Mouse (Mus musculus) thymus, adult 2 months (tissue): ENCODE measurements around the gene Prr7. TPM values are rescaled to one million over a fixed set of nuclear protein-coding genes. Genes with fewer than 3 reads are reported as not detected.
A peak's percentile ranks its signal among the peaks of the same experiment; 100 is the strongest.

Experiments
- DNase-seq: peaks from one replicate; pipeline ENCODE4 v3.0.0; 2021
- H3K27ac ChIP-seq: fragments of 200-500 bp; 2 replicates; pipeline ENCODE4 v1.5.1; 2012; ENCODE audit warnings: low read length, control low read depth; ENCODE audit not compliant: control insufficient read depth, insufficient read depth
- H3K27me3 ChIP-seq: fragments of 200-500 bp; 2 replicates; pipeline ENCODE4 v1.6.1; 2012; ENCODE audit warnings: mild to moderate bottlenecking, low read length, moderate library complexity, mixed read lengths; ENCODE audit not compliant: control insufficient read depth, insufficient read depth
- H3K36me3 ChIP-seq: fragments of 200-500 bp; 2 replicates; pipeline ENCODE4 v1.6.1; 2012; ENCODE audit warnings: mild to moderate bottlenecking, low read length, moderate library complexity; ENCODE audit not compliant: control insufficient read depth, insufficient read depth
- H3K4me1 ChIP-seq: fragments of 200-500 bp; replicated peaks from 2 replicates; pipeline ENCODE4 v1.6.1; 2012; ENCODE audit warnings: low read length; ENCODE audit not compliant: control insufficient read depth, insufficient read depth
- H3K4me3 ChIP-seq: fragments of 200-500 bp; 2 replicates; pipeline ENCODE4 v1.5.1; 2012; ENCODE audit warnings: mild to moderate bottlenecking, low read length, control low read depth, moderate library complexity; ENCODE audit not compliant: control insufficient read depth, insufficient read depth
- CTCF ChIP-seq: fragments of 200-500 bp; IDR thresholded peaks from 2 replicates; pipeline ENCODE4 v1.5.1; 2012; ENCODE audit warnings: mild to moderate bottlenecking, control low read depth, low read length, moderate library complexity, borderline replicate concordance; ENCODE audit not compliant: control insufficient read depth, poor library complexity, insufficient read depth; ENCODE audit errors: extremely low read depth
- POLR2A ChIP-seq: fragments of 200-500 bp; IDR thresholded peaks from 2 replicates; pipeline ENCODE4 v1.6.1; 2012; ENCODE audit warnings: mild to moderate bottlenecking, low read length, control low read depth, moderate library complexity; ENCODE audit not compliant: control insufficient read depth, poor library complexity, insufficient read depth; ENCODE audit errors: extremely low read depth
- WGBS: fragments of 180-500 bp; shearing (Covaris S2); methylation state at CpG from one replicate; pipeline ENCODE4 v1.1.7; 2018; 5-methylcytosine and 5-hydroxymethylcytosine counted together
- polyA plus RNA-seq: library from polyadenylated mRNA; depleted of rRNA; stranded (reverse); fragments of >200 nt; gene quantifications from 2 replicates; pipeline ENCODE4 v1.2.3, GENCODE M21; 2012

The Prr7 gene
- polyA plus RNA-seq, 1 experiment: 33.8 TPM

DNA sequence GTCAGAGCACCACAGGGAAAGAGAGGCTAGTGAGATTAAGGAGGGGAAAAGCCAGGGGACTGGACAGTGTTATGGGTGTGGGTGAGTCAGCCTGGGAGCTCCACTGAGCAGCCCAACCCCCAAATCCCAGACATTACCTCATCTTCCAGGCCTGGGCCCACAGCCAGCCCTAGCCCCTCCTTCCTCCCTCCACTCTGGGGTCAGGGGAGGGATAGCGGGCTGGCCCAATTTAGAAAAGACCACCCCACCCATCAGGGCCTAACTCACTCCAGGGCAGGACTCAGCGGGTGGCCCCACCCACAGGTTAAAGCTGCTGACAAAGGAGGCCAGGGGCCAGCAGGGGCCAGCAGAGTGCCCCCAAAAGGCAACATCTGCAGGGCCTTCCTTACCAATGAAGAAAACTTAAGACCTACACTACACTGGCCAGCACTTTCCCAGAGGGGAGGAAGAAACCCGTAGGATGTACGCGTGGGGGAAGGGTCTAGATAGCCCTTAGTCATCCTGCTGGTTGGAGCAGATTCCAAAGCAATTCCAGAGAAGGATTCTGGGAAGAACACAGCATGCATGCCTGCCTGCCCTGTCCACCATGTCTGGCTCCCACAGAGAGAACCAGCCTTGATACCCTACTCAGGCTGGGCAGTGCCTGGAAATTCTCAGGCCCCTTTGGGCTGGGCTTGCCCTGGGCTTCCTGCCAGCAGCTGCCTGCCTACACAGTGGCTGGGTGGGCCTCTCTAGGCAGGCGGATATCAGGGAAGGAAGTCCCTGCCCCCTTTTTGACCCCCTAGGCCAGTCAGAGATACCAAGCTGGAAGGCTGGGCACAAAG, 46.8 kb downstream of the Prr7 start:
- Histone ChIP-seq H3K4me3 (no peak overlapping the region), H3K4me1 (peaks cover 34% of the 10 kb centered on the region), H3K36me3 (no peaks in the 10 kb centered on the region), H3K27ac (no peak overlapping the region), H3K27me3 (no peaks in the 10 kb centered on the region; the same call in 1 of the 2 replicates)
- no peak for DNase-seq
- no peak for TF ChIP-seq CTCF
- no peak for TF ChIP-seq POLR2A
- WGBS: 55% methylated on average over 6 of the region's 6 CpGs

DNA sequence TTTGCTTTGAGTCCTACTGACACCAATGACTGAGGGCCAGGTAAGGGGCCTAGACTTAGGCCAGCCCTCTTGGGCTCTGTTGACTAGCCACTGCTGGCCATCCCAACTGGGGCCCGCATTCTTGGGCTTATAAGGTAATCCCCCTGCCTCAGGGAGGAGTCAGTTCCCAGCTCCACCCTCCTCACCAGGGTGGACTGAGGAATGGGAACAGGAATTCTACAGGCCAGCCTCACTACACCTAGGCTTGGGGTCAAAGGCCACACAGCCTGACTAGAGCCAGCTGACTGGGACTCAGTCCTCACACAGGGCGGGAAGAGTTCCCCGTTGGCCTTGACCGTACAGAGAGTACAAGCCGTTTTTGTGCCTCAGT, 47.4 kb downstream of the Prr7 start:
- Histone ChIP-seq H3K27ac (no peak overlapping the region), H3K4me1 (peaks cover 34% of the 10 kb centered on the region), H3K27me3 (no peaks in the 10 kb centered on the region; the same call in 1 of the 2 replicates), H3K36me3 (no peaks in the 10 kb centered on the region), H3K4me3 (no peak overlapping the region)
- 86% methylated on average over 5 of the region's 5 CpGs for WGBS
- DNase-seq: no peak
- TF ChIP-seq CTCF (no peak), POLR2A (no peak)

DNA sequence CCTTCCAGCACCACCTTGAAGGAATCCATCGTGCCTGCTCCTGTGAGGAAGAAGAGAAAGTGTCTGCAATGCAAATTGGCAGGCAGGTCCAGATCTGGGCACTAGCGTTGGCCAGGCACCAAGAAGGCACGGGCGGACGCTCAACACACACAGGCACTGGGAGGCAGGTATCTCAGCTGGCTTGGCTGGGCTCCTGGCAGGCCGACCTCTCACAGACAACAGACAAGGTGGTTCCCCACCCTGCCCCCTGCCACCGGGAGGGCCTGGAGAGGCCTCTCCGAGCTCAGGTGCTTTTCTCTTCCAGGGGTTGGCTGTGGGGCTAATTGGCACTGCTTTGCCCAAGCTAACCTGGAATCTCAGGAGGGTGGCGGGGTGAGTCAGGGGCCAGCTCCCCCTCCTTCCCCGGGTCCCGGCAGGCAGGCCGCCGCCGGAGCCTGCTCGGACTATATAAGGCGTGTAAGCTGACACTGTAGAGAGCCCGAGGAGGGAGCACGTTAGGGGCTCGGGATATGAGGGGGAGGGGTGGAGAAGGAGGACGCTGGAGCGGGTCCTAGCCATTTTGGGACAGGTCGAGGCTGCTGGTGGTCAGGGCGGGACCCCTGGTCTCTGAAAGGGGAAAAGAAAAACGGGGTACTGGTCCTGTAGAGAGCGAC, 48.4 kb downstream of the Prr7 start:
- no peak for DNase-seq
- TF ChIP-seq POLR2A: no peak
- no peak for TF ChIP-seq CTCF
- H3K27ac ChIP-seq: no peak overlapping the region

DNA sequence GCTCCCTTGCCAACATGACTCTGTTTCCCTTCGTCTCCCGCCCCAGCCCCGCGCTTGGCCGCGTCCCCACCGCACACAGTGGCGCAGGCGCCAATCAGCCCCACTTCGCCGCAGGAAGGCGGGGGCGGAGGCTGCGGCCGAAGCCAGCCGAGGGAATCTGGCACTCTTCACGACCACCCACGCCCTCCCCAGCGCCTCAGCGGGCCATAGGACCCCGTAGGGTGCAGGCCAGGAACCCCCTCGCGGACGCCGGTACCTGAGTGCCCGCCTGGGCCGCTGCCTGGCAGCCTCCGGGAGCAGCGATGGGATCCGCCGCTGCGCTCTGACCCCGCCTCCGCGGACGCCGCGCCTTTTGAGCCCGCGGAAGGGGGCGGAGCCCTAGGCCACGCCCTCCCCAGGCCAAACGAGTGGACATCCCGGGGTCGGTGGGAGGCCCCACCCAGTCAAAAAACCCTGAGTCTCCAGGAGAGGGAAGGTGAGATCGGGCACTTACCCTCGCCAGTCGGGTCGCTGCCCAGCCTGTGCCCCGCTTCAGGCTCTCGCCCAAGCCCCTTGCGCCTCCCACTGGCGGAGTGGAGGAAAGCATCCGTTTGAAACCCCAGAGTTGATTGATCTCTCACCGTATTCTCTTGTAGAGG, 49.2 kb downstream of the Prr7 start, which contains the start of gene Pdlim7:
Pdlim7 (minus strand) TSS at position 566 of the 638 bp plus-strand sequence.
- WGBS: under 1% methylated on average over 55 of the region's 55 CpGs
- peak; percentile 48; the same call in 1 of the 2 replicates for TF ChIP-seq POLR2A
- TF ChIP-seq CTCF: peak; percentile 96
- Histone ChIP-seq H3K36me3 (no peaks in the 10 kb centered on the region), H3K4me1 (peaks cover 24% of the 10 kb centered on the region), H3K4me3 (peak within 1 kb of the TSS; percentile 81), H3K27me3 (no peaks in the 10 kb centered on the region; the same call in 1 of the 2 replicates), H3K27ac (no peak within 1 kb of the TSS)
- DNase-seq: peak; percentile 86

More for the DNA sequence above, 48.4 kb downstream of the Prr7 start:
- H3K27me3 ChIP-seq: no peaks in the 10 kb centered on the region; the same call in 1 of the 2 replicates
- H3K4me1 ChIP-seq: peaks cover 30% of the 10 kb centered on the region
- WGBS: 16% methylated on average over 25 of the region's 25 CpGs
- peak overlapping the region; percentile 81 for H3K4me3 ChIP-seq
- no peaks in the 10 kb centered on the region for H3K36me3 ChIP-seq

DNA sequence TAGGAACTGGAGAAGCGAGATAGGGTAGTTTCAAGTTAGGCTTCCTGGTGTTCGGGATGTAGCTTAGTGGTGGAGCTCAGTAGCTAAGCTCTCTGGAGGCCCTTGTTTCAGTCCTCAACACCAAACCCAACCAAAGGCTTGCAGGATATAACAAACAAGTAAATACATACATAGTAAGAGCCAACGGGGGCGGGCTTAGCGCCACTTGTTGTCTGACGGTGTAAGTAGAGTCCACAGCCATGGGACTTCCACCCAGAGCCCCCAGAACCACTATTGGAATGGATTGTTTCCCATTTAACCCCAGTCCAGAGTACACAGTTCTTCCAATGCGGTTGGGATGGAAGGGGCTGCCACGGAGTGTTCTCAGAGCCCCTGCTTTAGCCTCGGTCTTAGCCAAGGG, 49.8 kb downstream of the Prr7 start:
- DNase-seq: no peak
- Histone ChIP-seq H3K27me3 (no peaks in the 10 kb centered on the region; the same call in 1 of the 2 replicates), H3K4me1 (peaks cover 21% of the 10 kb centered on the region), H3K36me3 (no peaks in the 10 kb centered on the region), H3K4me3 (no peak overlapping the region), H3K27ac (no peak overlapping the region)
- WGBS: 38% methylated on average over 9 of the region's 9 CpGs
- TF ChIP-seq CTCF (no peak), POLR2A (no peak)

DNA sequence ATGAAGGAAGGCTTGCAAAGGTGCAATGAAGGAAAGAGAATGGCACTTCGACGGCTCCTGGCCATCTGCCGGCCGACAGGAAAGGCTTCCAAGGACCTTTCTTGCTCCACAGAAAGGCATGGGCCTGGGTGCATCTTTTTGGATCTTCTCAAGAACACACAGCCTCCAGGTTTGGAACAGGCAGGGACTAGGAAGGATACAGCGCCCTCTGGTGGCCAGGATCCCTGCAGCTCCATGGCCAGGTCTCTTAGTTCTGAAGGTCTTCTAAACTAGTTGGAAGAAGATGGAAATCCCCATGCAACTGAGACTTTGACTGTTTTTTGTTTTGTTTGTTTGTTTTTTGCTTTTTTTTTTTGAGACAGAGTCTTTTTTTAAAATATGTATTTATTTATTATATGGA, 52.9 kb downstream of the Prr7 start:
- Histone ChIP-seq H3K27me3 (no peaks in the 10 kb centered on the region; the same call in 1 of the 2 replicates), H3K36me3 (no peaks in the 10 kb centered on the region), H3K27ac (no peak overlapping the region), H3K4me1 (peaks cover 13% of the 10 kb centered on the region), H3K4me3 (no peak overlapping the region)
- DNase-seq: peak; percentile 80
- TF ChIP-seq CTCF: peak; percentile 83; the same call in 1 of the 2 replicates
- TF ChIP-seq POLR2A: no peak
- 8% methylated on average over 5 of the region's 5 CpGs for WGBS
